Mouse (Mus musculus): ENCODE data around the gene Stx1a.
A peak's percentile ranks its signal among the peaks of the same experiment; 100 is the strongest.

GRCm38 (mm10) chr5:135015497-135015896 lies 7.8 kb upstream of the Stx1a start:
- TF ChIP-seq POLR2A (IDR thresholded peaks at IDR 0.05; ENCODE audit: control insufficient read depth, low read depth, low read length) = no peak
- TF ChIP-seq CTCF (IDR thresholded peaks at IDR 0.05; ENCODE audit: control insufficient read depth, insufficient read depth, insufficient replicate concordance, low read depth, low read length) = peak; percentile 99

Measured in testis, adult 2 months (tissue).